Mouse (Mus musculus) E14TG2a.4 (cell line): ENCODE measurements around the gene Ube2t.

Experiments used
- CTCF ChIP-seq: conservative IDR thresholded peaks from 2 replicates; pipeline ENCODE4 v1.5.1; 2014; ENCODE audit warnings: low read length
- NANOG ChIP-seq: IDR thresholded peaks from 2 replicates; pipeline ENCODE4 v1.6.1; 2014; ENCODE audit warnings: borderline replicate concordance, low read length, mixed read lengths
- POU5F1 ChIP-seq: IDR thresholded peaks from 2 replicates; pipeline ENCODE4 v1.6.1; 2014; ENCODE audit warnings: low read length, borderline replicate concordance

DNA sequence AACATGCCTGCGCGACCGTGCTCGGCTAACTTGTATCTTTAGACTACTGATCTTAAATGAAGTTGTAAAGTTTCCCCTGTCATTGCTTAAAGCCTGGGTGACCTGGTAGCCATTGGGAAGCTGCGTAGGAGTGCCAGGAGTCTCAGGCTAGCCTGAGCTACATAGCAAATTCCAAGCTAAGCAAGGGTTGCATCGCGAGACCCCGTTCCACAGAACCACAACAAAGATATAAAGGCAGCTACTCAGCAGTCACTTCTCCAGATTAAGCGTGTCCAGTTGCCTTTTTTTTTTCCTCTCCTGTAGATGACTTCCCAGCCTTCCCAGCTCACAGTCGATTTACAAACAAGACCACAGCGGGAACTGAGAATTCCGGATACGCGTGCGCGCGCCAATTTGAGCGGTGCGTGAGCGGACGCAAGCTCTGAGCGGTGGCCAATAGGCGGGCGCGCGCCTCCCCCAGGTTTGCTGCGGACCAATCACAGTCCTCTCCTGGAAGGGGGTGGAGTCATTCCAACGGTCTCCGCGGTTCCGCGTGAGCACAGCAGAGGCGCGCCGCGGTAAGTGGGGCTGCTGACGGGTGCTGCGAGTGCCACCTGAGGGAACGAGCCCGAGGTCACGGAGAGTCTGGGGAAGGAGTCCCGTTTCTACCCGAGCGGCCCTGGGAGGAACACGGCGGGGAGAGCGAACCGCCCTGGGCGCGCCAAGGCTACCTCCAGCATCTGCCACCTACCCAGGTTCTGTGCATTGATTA is at the start of gene Ube2t:
- no peak for TF ChIP-seq CTCF
- TF ChIP-seq POU5F1 = no peak
- TF ChIP-seq NANOG = no peak
